Mouse (Mus musculus) hindbrain, postnatal 0 days (tissue): ENCODE measurements around the gene Kdelr2. TPM values are rescaled to one million over a fixed set of nuclear protein-coding genes. Genes with fewer than 3 reads are reported as not detected.

ENCODE experiments used
- ATAC-seq: fragments of 200-750 bp; cut with Nextera tagmentation; 2 replicates; pipeline ENCODE4 v1.8.0; 2017; ENCODE audit warnings: mild to moderate bottlenecking, moderate TSS enrichment, moderate library complexity
- DNase-seq: peaks from one replicate; pipeline ENCODE4 v3.0.0-alpha.2; 2015; ENCODE audit warnings: low spot score
- H3K27ac ChIP-seq: fragments of 300-500 bp; sonication (generic); 2 replicates; pipeline ENCODE4 v1.5.1; 2014; ENCODE audit warnings: mild to moderate bottlenecking
- H3K27me3 ChIP-seq: fragments of 300-500 bp; sonication (generic); 2 replicates; pipeline ENCODE4 v1.6.1; 2014; ENCODE audit warnings: low read length, mixed read lengths; ENCODE audit not compliant: insufficient read depth
- H3K36me3 ChIP-seq: fragments of 300-500 bp; sonication (generic); 2 replicates; pipeline ENCODE4 v1.6.1; 2014; ENCODE audit warnings: low read length, mixed read lengths; ENCODE audit not compliant: insufficient read depth
- H3K4me1 ChIP-seq: fragments of 300-500 bp; sonication (generic); 2 replicates; pipeline ENCODE4 v1.6.1; 2014; ENCODE audit warnings: antibody characterized with exemption, low read length, mixed read lengths; ENCODE audit not compliant: insufficient read depth
- H3K4me2 ChIP-seq: fragments of 300-500 bp; sonication (generic); 2 replicates; pipeline ENCODE4 v1.6.1; 2014; ENCODE audit warnings: low read depth, mild to moderate bottlenecking, low read length, moderate library complexity, mixed read lengths
- H3K4me3 ChIP-seq: fragments of 300-500 bp; sonication (generic); 2 replicates; pipeline ENCODE4 v1.5.1; 2014; ENCODE audit warnings: low read length
- H3K9ac ChIP-seq: fragments of 300-500 bp; sonication (generic); replicated peaks from 2 replicates; pipeline ENCODE4 v1.6.1; 2014; ENCODE audit warnings: mild to moderate bottlenecking, low read length, moderate library complexity, mixed read lengths
- H3K9me3 ChIP-seq: fragments of 300-500 bp; sonication (generic); 2 replicates; pipeline ENCODE4 v1.6.1; 2016; ENCODE audit warnings: low read length, mixed read lengths
- CTCF ChIP-seq: IDR thresholded peaks from 2 replicates; pipeline ENCODE4 v1.5.1; 2016; ENCODE audit warnings: antibody characterized with exemption, control low read depth, low read depth
- WGBS: fragments of 180-500 bp; shearing (Covaris S2); extraction: QIAGEN DNeasy Blood & Tissue Kit; methylation state at CpG from one replicate; pipeline ENCODE4 v1.1.7; 2014; 5-methylcytosine and 5-hydroxymethylcytosine counted together
- polyA plus RNA-seq: library from polyadenylated mRNA; unstranded; fragments of >200 nt; fragmentation: Nextera tagmentation; extraction: Ambion mirVana; gene quantifications from 2 replicates; pipeline ENCODE4 v1.2.1, GENCODE M21; 2015
- total RNA-seq: library from RNA; depleted of rRNA; stranded (reverse); fragments of >200 nt; gene quantifications from 2 replicates; pipeline ENCODE4 v1.2.3, GENCODE M21; 2014

Gene Kdelr2
- total and polyA plus RNA-seq, 2 experiments from 2014 or later = 108 to 140 TPM

- Histone ChIP-seq H3K9ac (no peak overlapping the region), H3K27ac (no peak overlapping the region), H3K4me3 (no peak overlapping the region), H3K36me3 (no peaks in the 10 kb centered on the region), H3K27me3 (peaks cover 5% of the 10 kb centered on the region; the same call in 1 of the 2 replicates), H3K4me2 (no peak overlapping the region), H3K9me3 (no peaks in the 10 kb centered on the region), H3K4me1 (0 out of 2 replicates have a peak, but pooled peaks cover 4% of the 10 kb centered on the region)
- DNase-seq (no peak), ATAC-seq (no peak)
- WGBS = 52% methylated on average over 7 of the region's 7 CpGs
- no peak for TF ChIP-seq CTCF
Observed at GRCm38 (mm10) chr5:143361428-143361827, 42.2 kb upstream of the Kdelr2 start.

- WGBS = 0% methylated on average over 47 of the region's 47 CpGs
- Histone ChIP-seq H3K4me2 (peak overlapping the region; percentile 71), H3K36me3 (no peaks in the 10 kb centered on the region), H3K4me3 (peak overlapping the region; percentile 43), H3K27ac (no peak overlapping the region), H3K9ac (peak overlapping the region; percentile 64), H3K27me3 (no peaks in the 10 kb centered on the region), H3K9me3 (no peaks in the 10 kb centered on the region), H3K4me1 (no peaks in the 10 kb centered on the region)
- TF ChIP-seq CTCF = no peak
- DNase-seq = peak; percentile 75
- peak; percentile 77 for ATAC-seq
Observed at GRCm38 (mm10) chr5:143363678-143364615, 39.7 kb upstream of the Kdelr2 start.

GRCm38 (mm10) chr5:143367931-143368330, 35.7 kb upstream of the Kdelr2 start:
- Histone ChIP-seq H3K36me3 (no peaks in the 10 kb centered on the region), H3K27ac (peak overlapping the region; percentile 11; the same call in 1 of the 2 replicates), H3K27me3 (peaks cover 8% of the 10 kb centered on the region), H3K9ac (no peak overlapping the region), H3K4me3 (no peak overlapping the region), H3K4me2 (no peak overlapping the region), H3K9me3 (no peaks in the 10 kb centered on the region), H3K4me1 (peaks cover 11% of the 10 kb centered on the region; the same call in 1 of the 2 replicates)
- no peak for TF ChIP-seq CTCF
- WGBS = 59% methylated on average over 3 of the region's 3 CpGs
- peak; percentile 65 for DNase-seq
- peak; percentile 43 for ATAC-seq

- H3K27ac ChIP-seq = no peak overlapping the region
- peak overlapping the region; percentile 39 for H3K4me3 ChIP-seq
- H3K9ac ChIP-seq = peak overlapping the region; percentile 47; the same call in 1 of the 2 replicates
- WGBS = 2% methylated on average over 34 of the region's 36 CpGs
- peak; percentile 30 for DNase-seq
- H3K9me3 ChIP-seq = no peaks in the 10 kb centered on the region
- H3K4me2 ChIP-seq = peak overlapping the region; percentile 72
- peak; percentile 13; the same call in 1 of the 2 replicates for ATAC-seq
- no peaks in the 10 kb centered on the region for H3K36me3 ChIP-seq
- no peak for TF ChIP-seq CTCF
- peaks cover 25% of the 10 kb centered on the region for H3K27me3 ChIP-seq
- peaks cover 14% of the 10 kb centered on the region; the same call in 1 of the 2 replicates for H3K4me1 ChIP-seq
Observed at GRCm38 (mm10) chr5:143369611-143370255, 33.9 kb upstream of the Kdelr2 start.

- ATAC-seq (no peak), DNase-seq (peak; percentile 40)
- Histone ChIP-seq H3K4me2 (peak overlapping the region; percentile 72), H3K4me3 (peak overlapping the region; percentile 39), H3K9ac (peak overlapping the region; percentile 47; the same call in 1 of the 2 replicates), H3K9me3 (no peaks in the 10 kb centered on the region), H3K36me3 (no peaks in the 10 kb centered on the region), H3K27me3 (peaks cover 28% of the 10 kb centered on the region), H3K4me1 (peaks cover 14% of the 10 kb centered on the region; the same call in 1 of the 2 replicates), H3K27ac (no peak overlapping the region)
- TF ChIP-seq CTCF = no peak
- WGBS = 16% methylated on average over 17 of the region's 17 CpGs
Observed at GRCm38 (mm10) chr5:143370416-143371145, 33.1 kb upstream of the Kdelr2 start.

- DNase-seq = no peak
- TF ChIP-seq CTCF = no peak
- H3K4me3 ChIP-seq = no peak overlapping the region
- WGBS = 30% methylated on average over 4 of the region's 4 CpGs
- H3K9me3 ChIP-seq = no peaks in the 10 kb centered on the region
- H3K27ac ChIP-seq = no peak overlapping the region
- H3K36me3 ChIP-seq = no peaks in the 10 kb centered on the region
- no peak overlapping the region for H3K4me2 ChIP-seq
- H3K4me1 ChIP-seq = peaks cover 14% of the 10 kb centered on the region; the same call in 1 of the 2 replicates
- no peak for ATAC-seq
- no peak overlapping the region for H3K9ac ChIP-seq
- peaks cover 28% of the 10 kb centered on the region for H3K27me3 ChIP-seq
Observed at GRCm38 (mm10) chr5:143371146-143371510, 32.5 kb upstream of the Kdelr2 start.
